Mouse (Mus musculus): ENCODE results near the gene Alkbh4. TPM values are rescaled to one million over a fixed set of nuclear protein-coding genes. Genes with fewer than 3 reads are reported as not detected.

Alkbh4 gene
- total RNA-seq, 2 experiments from 2014 or later: 10.1 to 11.6 TPM

DNA sequence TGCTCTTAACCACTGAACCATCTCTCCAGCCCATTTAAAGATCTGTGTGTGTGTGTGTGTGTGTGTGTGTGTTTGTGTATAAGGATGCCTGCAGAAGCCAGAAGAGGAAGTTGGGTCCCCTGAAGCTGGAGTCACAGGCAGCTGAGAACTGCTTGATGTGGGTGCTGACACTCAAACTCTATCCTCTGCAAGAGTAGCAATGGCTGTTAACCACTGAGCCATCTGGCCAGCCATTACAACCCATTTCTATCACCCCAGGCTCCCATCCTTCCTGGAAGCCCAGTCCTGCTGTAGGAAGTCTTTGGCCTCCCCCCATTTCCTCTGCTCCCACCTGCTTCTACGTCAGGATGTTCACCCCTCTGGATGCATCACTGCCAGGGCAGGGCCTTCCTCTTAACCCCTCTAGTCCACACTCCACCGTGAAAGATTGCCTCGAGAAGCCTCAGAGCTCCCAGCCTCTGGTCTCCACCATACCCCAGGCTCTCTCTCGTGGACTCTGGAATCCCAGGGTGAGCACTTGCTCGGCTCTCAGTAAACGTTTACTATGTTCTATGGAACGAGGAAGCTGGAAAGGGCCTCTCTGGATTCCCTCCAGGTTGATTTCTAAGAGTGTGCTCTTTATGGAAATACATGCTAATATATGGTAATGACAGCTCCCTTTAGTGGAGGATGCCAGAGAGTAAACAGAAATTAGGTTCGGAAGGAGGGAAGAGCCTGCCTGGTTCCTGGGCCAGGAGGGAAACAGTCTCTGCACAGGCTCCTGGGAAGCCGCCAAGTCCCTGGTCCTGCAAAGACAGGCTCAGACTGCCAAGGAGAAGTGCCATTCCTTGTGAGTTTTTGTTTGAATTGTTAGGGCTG, 37.9 kb downstream of the Alkbh4 start:
- DNase-seq (ENCODE audit: low spot score in 2 of 2): peak; percentile 58 to 70
- no peak overlapping the region for H3K4me3 ChIP-seq
- TF ChIP-seq CTCF (conservative IDR thresholded peaks at IDR 0.05): no peak
- H3K27ac ChIP-seq: peak overlapping the region; percentile 43

- TF ChIP-seq CTCF (conservative IDR thresholded peaks at IDR 0.05): no peak
- Histone ChIP-seq H3K4me3 (no peak overlapping the region), H3K27ac (no peak overlapping the region)
- DNase-seq (ENCODE audit: low spot score in 2 of 2): no peak
These were observed 43.6 kb downstream of the Alkbh4 start for GRCm38 (mm10) chr5:136179594-136179993.

DNA sequence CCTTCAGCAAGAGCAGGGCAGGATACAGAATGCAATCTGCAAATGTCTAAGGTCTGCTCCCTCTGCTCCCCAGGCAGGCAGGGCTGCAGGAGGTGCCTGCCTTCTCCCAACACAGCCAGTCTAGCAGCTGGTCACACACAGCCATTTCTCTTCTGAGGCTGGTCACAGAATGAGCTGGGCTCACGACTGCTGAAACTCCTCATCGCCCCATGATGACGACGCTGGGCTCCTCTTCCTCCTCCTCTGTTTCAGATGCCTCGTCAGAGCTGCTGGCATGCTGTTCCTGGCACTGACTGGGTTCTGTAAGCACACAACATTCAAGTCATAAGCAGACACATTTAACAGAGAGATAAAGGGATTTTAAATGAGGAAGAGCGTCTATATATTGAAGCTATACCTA, 45.3 kb downstream of the Alkbh4 start:
- H3K27ac ChIP-seq: peak overlapping the region; percentile 94
- peak; percentile 49 to 50 for DNase-seq (ENCODE audit: low spot score in 2 of 2)
- no peak overlapping the region for H3K4me3 ChIP-seq
- TF ChIP-seq CTCF (conservative IDR thresholded peaks at IDR 0.05): no peak

GRCm38 (mm10) chr5:136182049-136182448, 46.1 kb downstream of the Alkbh4 start:
- no peak overlapping the region for H3K4me3 ChIP-seq

GRCm38 (mm10) chr5:136182830-136183229, 46.9 kb downstream of the Alkbh4 start:
- no peak overlapping the region for H3K4me3 ChIP-seq
- peak overlapping the region; percentile 81 for H3K27ac ChIP-seq
- no peak for TF ChIP-seq CTCF (conservative IDR thresholded peaks at IDR 0.05)
- DNase-seq (ENCODE audit: low spot score in 2 of 2): no peak

More at GRCm38 (mm10) chr5:136182049-136182448, 46.1 kb downstream of the Alkbh4 start:
- H3K27ac ChIP-seq: peak overlapping the region; percentile 94
- peak; percentile 65 to 79 for DNase-seq (ENCODE audit: low spot score in 2 of 2)
- TF ChIP-seq CTCF (conservative IDR thresholded peaks at IDR 0.05): no peak

DNA sequence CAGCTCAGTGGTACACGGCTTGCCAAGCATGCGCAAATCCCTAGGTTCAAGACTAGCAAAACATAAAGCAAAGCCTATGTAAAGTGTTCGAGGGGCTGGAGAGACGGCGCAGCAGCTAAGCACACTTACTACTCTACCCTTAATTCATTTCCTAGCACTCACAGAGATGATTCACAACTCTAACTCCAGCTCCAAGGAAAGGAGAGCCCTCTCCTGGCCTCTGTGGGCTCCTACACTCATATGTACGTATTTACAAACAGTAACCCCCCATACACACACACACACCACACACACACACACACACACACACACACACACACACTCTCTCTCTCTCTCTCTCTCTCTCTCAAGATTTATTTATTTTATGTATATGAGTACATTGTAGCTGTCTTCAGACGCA, 47.8 kb downstream of the Alkbh4 start:
- Histone ChIP-seq H3K27ac (peak overlapping the region; percentile 81), H3K4me3 (no peak overlapping the region)
- no peak for DNase-seq (ENCODE audit: low spot score in 2 of 2)
- TF ChIP-seq CTCF (conservative IDR thresholded peaks at IDR 0.05): peak; percentile 55

DNA sequence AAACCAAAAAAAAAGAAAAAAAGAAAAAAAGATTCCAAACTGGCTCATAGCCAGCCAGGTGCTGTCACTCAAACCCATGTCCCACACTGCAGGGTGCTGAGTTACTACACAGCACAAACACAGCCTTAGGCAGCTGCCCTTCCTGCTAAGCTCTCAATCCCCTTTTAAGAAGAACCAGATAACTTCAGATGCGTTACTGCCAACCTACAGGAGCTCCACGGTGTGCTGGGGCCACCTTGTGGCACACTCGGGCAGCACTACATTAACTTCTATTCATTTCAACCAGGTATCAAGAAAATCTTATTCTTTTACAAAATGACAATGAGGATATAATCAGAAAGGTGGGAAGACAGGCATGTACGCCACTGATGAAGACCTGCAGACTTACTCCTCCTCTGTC, 50.8 kb downstream of the Alkbh4 start:
- H3K27ac ChIP-seq: no peak overlapping the region
- peak in 1 of 2 experiments; percentile 67 for DNase-seq (ENCODE audit: low spot score in 2 of 2)
- no peak overlapping the region for H3K4me3 ChIP-seq
- peak; percentile 96 for TF ChIP-seq CTCF (conservative IDR thresholded peaks at IDR 0.05)

Small RNAs within 50 kb of the gene (microRNA-seq; reads per million reads assigned to microRNA genes)
- 0.74 to 0.96 reads per million in 2 experiments for gene Mir7035

Other genes starting within 250 kb of the Alkbh4 start
- gene Hspb1, start 248.2 kb upstream of the Alkbh4 start, total RNA-seq (2021): 10 to 100 TPM; 15.4 to 16.8 TPM
- gene Ywhag, start 201.5 kb upstream of the Alkbh4 start, total RNA-seq (2021): 1,000 to 10,000 TPM; 1,218 to 1,292 TPM
- gene Ssc4d, start 161.6 kb upstream of the Alkbh4 start, total RNA-seq (2021): 1 to 10 TPM; 1.4 to 1.9 TPM
- not detected for gene Zp3, start 156.0 kb upstream of the Alkbh4 start, total RNA-seq (2021)
- 1 to 10 TPM; 8.0 to 8.3 TPM for gene Dtx2, start 141.3 kb upstream of the Alkbh4 start, total RNA-seq (2021)
- gene Upk3b, start 97.7 kb upstream of the Alkbh4 start, total RNA-seq (2021): not detected
- gene Upk3bl, start 81.7 kb upstream of the Alkbh4 start, total RNA-seq (2021): not detected
- gene Rasa4, start 52.2 kb upstream of the Alkbh4 start, total RNA-seq (2021): 1 to 10 TPM; 2.9 to 4.2 TPM
- gene Polr2j, start 19.5 kb upstream of the Alkbh4 start, total RNA-seq (2021): 10 to 100 TPM; 67.6 to 77.3 TPM
- 10 to 100 TPM; 15.7 to 16.9 TPM for gene Lrwd1, start 72 bp upstream of the Alkbh4 start, total RNA-seq (2021)
- gene Orai2, start 34.6 kb downstream of the Alkbh4 start, total RNA-seq (2021): 100 to 1,000 TPM; 148 to 150 TPM
- 10 to 100 TPM; 31.8 to 35.6 TPM for gene Prkrip1, start 62.8 kb downstream of the Alkbh4 start, total RNA-seq (2021)
- gene Sh2b2, start 110.4 kb downstream of the Alkbh4 start, total RNA-seq (2021): 1 to 10 TPM; 4.5 to 4.6 TPM